Mouse (Mus musculus) neural tube, embryonic 15.5 days (tissue): Measurements from ENCODE around the gene Syngap1. TPM values are rescaled to one million over a fixed set of nuclear protein-coding genes. Genes with fewer than 3 reads are reported as not detected.
"Not testable (repeated sequence)": the region's sequence is repeated elsewhere in the genome, so short reads cannot be mapped to it uniquely, and the experiment has no call there.

ENCODE experiments used
- ATAC-seq: fragments of 200-750 bp; cut with Nextera tagmentation; 2 replicates; pipeline ENCODE4 v1.8.0; 2017; ENCODE audit warnings: mild to moderate bottlenecking, moderate TSS enrichment, moderate library complexity; ENCODE audit not compliant: low FRiP score
- H3K27ac ChIP-seq: fragments of 300-500 bp; sonication (generic); replicated peaks from 2 replicates; pipeline ENCODE4 v1.5.1; 2015; ENCODE audit warnings: mild to moderate bottlenecking, inconsistent platforms
- H3K27me3 ChIP-seq: fragments of 300-500 bp; sonication (generic); replicated peaks from 2 replicates; pipeline ENCODE4 v1.6.1; 2015; ENCODE audit warnings: inconsistent platforms
- H3K36me3 ChIP-seq: fragments of 300-500 bp; sonication (generic); 2 replicates; pipeline ENCODE4 v1.6.1; 2015; ENCODE audit warnings: inconsistent platforms
- H3K4me1 ChIP-seq: fragments of 300-500 bp; sonication (generic); 2 replicates; pipeline ENCODE4 v1.6.1; 2015; ENCODE audit warnings: inconsistent platforms
- H3K4me2 ChIP-seq: fragments of 300-500 bp; sonication (generic); 2 replicates; pipeline ENCODE4 v1.6.1; 2015; ENCODE audit warnings: inconsistent platforms, mild to moderate bottlenecking, moderate library complexity
- H3K4me3 ChIP-seq: fragments of 300-500 bp; sonication (generic); replicated peaks from 2 replicates; pipeline ENCODE4 v1.5.1; 2015; ENCODE audit warnings: mild to moderate bottlenecking, inconsistent platforms
- H3K9ac ChIP-seq: fragments of 300-500 bp; sonication (generic); replicated peaks from 2 replicates; pipeline ENCODE4 v1.6.1; 2015; ENCODE audit warnings: mild to moderate bottlenecking, inconsistent platforms
- H3K9me3 ChIP-seq: fragments of 300-500 bp; sonication (generic); replicated peaks from 2 replicates; pipeline ENCODE4 v1.6.1; 2016; ENCODE audit warnings: inconsistent platforms
- WGBS: fragments of 180-500 bp; shearing (Covaris S2); methylation state at CpG from one replicate; pipeline ENCODE4 v1.1.7; 2015; ENCODE audit warnings: mixed read lengths; 5-methylcytosine and 5-hydroxymethylcytosine counted together
- polyA plus RNA-seq: library from polyadenylated mRNA; unstranded; fragments of >200 nt; fragmentation: Nextera tagmentation; extraction: Ambion mirVana; gene quantifications from 2 replicates; pipeline ENCODE4 v1.2.1, GENCODE M21; 2015

The Syngap1 gene
- polyA plus RNA-seq, result 3.7 and 3.8 TPM in 2 replicates

DNA sequence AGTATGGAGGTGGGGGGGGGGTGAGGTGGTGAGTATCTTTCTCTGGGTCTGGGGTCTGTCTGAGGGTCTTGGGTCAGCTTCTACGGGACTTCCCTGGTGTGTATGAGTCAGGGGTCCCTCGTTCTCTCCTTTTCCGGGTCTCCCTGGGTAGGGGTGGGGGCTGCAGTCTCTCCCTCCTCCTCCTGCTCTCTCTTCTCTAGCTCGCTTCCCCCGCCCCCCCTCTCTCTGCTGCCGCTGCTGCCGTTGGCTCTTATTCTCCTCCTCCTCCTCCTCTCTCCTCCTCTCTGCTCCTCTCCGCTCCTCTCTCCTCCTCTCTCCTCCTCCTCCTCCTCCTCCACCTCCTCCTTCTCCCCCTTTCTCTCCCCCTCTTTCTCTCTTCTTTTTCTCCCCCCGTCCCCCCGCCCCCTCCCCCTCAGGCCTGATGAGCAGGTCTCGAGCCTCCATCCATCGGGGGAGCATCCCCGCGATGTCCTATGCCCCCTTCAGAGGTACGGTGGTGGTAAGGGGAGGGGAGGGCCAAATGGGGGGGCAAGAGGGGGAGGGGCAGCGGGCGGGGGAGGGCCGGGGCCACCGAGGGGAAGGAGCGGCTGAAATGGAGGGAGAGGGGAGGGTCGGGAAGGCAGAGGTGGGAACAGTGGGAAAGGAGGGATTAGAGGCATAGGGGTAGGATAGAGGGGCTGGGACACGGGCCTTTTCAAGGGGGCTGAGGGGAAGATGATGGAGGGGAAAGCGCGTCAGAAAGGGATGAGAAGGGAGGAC, at the start of gene Syngap1:
Gene Syngap1 (plus strand): TSS at position 223 of the 759 bp plus-strand sequence.
- Histone ChIP-seq H3K4me1 (peaks cover 68% of the 10 kb centered on the region), H3K9me3 (no peaks in the 10 kb centered on the region), H3K27me3 (no peaks in the 10 kb centered on the region), H3K36me3 (peaks cover 11% of the 10 kb centered on the region), H3K4me2 (peak within 1 kb of the TSS; percentile 97), H3K9ac (peak within 1 kb of the TSS; percentile 71), H3K4me3 (peak within 1 kb of the TSS; percentile 65), H3K27ac (peak within 1 kb of the TSS; percentile 95)
- ATAC-seq, result peak; percentile 14; the same call in 1 of the 2 replicates
- 5% methylated on average over 16 of the region's 24 CpGs for WGBS

DNA sequence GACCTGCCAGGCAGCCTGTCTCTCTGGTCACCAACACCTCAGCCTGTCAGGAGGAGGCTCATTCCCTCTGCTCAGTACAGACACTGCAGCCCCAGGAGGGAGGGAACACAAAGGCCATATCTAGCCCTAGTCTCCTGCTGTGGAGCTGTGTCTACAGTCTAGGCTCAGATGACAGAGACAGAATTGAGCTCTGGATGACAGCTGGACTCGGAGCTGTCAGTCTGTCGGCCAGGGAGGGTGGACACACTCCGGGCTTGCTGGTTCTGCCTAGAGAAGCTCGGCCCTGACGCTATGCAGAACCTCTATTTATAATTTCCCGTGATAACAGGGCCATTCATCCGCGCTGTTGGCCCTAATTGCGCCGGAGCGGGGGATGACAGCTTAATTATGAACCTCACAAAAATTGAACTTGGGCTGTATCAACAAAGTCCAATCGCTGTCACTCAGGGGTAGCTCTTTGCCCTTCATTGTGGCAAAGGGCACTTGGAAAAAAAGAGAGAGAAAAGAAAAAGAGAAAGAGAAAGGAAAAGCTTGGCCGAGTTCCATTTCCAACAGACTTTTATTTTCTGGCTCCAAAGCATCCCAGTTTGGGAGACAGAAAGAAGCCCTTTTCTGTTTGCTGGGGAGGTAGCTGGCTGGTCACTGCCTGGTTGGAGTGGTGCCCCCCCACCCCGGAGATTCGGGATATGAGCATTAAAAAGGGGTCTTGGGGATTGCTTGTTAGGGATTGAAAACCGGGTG, 48.2 kb upstream of the Syngap1 start:
- Histone ChIP-seq H3K27me3 (peaks cover 4% of the 10 kb centered on the region; the same call in 1 of the 2 replicates), H3K4me1 (peaks cover 23% of the 10 kb centered on the region), H3K27ac (no peak overlapping the region), H3K9ac (peak overlapping the region; percentile 4; the same call in 1 of the 2 replicates), H3K36me3 (no peaks in the 10 kb centered on the region), H3K4me2 (0 out of 2 replicates have a peak overlapping the region, but pooled peaks have one; percentile 15), H3K9me3 (no peaks in the 10 kb centered on the region), H3K4me3 (no peak overlapping the region)
- WGBS, result 50% methylated on average over 16 of the region's 16 CpGs
- ATAC-seq, result no peak

DNA sequence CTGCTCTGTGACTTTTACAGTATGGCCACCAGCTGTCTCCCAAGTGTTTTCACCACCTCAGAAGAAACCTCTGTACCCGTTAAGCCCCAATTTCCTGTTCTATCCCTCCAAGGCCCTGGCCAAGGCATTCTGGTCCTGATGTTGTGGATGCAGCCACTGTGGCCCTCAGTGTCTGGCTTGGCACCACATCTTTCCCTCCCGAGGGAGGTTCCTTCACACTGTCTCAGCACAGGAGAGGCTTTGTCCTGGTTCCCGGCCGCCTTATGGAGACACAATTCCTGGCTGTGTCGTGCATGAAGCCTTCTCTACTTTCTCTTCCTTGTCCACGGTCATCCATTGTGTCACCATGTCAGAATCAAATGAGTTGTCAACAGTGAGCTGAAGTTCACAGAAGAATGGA, 47.6 kb upstream of the Syngap1 start:
- Histone ChIP-seq H3K9me3 (no peaks in the 10 kb centered on the region), H3K27ac (no peak overlapping the region), H3K36me3 (no peaks in the 10 kb centered on the region), H3K9ac (no peak overlapping the region), H3K4me3 (no peak overlapping the region), H3K4me2 (no peak overlapping the region), H3K27me3 (peaks cover 4% of the 10 kb centered on the region; the same call in 1 of the 2 replicates), H3K4me1 (peaks cover 23% of the 10 kb centered on the region)
- WGBS, result 60% methylated on average over 6 of the region's 6 CpGs
- no peak for ATAC-seq

DNA sequence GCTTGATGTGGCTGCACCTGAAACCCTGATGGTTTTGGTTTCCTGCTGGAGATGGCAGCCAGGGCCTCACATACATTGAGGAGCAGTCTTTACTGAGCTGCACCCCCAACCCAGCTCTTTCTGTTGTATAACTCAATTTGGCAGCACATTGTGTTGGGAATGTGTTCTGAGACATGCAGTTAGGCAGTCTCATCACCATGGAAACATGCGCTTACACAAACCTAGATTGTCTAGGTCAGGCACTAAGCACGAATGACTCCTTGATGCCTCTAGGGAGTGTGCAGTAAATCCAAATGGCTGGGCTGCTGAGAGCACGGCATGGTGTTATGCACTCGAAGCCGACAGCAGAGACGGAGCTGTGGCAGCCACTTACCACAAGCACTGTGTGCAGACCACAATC, 46.7 kb upstream of the Syngap1 start:
- no peak overlapping the region for H3K27ac ChIP-seq
- WGBS, result 44% methylated on average over 6 of the region's 6 CpGs

DNA sequence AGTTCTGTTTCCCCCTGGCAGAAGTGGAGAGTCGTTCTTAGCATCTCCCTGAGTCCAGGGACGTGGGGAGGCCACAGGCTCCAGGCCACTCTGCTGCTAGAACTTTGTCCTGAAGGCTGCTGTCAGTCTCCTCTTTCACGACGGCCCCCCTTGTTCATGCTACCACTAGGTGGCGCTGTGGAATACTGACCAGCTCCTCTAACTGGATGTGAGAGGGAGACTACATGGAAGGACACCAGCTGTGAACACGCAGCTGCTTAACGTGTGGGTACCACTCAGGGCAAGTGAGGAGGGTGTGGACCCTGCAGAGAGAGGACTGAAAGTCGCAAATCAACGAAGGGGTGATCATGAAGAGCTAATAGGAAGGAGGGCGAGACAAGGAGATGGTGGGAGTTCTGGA, 45.5 kb upstream of the Syngap1 start:
- H3K9ac ChIP-seq, result no peak overlapping the region
- no peak overlapping the region for H3K27ac ChIP-seq
- no peak overlapping the region for H3K4me3 ChIP-seq
- 13% methylated on average over 10 of the region's 10 CpGs for WGBS
- no peaks in the 10 kb centered on the region for H3K9me3 ChIP-seq
- no peak for ATAC-seq
- no peaks in the 10 kb centered on the region for H3K36me3 ChIP-seq
- no peak overlapping the region for H3K4me2 ChIP-seq
- peaks cover 4% of the 10 kb centered on the region; the same call in 1 of the 2 replicates for H3K27me3 ChIP-seq
- H3K4me1 ChIP-seq, result peaks cover 23% of the 10 kb centered on the region

More for the DNA sequence above, 46.7 kb upstream of the Syngap1 start:
- H3K4me2 ChIP-seq, result no peak overlapping the region
- no peak overlapping the region for H3K9ac ChIP-seq
- peak; percentile 35; the same call in 1 of the 2 replicates for ATAC-seq
- H3K4me1 ChIP-seq, result peaks cover 23% of the 10 kb centered on the region
- no peaks in the 10 kb centered on the region for H3K9me3 ChIP-seq
- no peaks in the 10 kb centered on the region for H3K36me3 ChIP-seq
- H3K27me3 ChIP-seq, result peaks cover 4% of the 10 kb centered on the region; the same call in 1 of the 2 replicates
- H3K4me3 ChIP-seq, result no peak overlapping the region

DNA sequence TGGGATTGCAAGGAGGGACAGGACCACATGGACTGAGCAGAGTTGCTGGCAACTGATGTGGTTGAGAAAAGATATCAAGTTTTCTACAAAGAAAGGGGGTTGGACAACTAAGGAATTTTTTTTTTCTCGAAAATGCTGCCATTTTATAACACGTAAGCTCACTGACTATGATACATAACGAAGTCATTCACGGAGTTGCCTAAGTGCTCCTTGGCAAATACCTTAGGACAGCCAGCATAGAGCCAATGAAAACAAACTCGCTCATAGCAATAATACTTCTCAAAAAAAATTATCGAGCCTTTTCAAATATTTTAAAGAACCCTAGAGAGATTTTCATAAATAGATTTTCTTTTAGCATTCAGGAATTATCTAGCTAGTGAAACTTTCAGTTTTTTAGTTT, 40.1 kb upstream of the Syngap1 start:
- H3K27me3 ChIP-seq, result peaks cover 4% of the 10 kb centered on the region; the same call in 1 of the 2 replicates
- H3K4me2 ChIP-seq, result no peak overlapping the region
- H3K9me3 ChIP-seq, result no peaks in the 10 kb centered on the region
- H3K4me3 ChIP-seq, result no peak overlapping the region
- 85% methylated on average over 6 of the region's 6 CpGs for WGBS
- H3K9ac ChIP-seq, result no peak overlapping the region
- no peak for ATAC-seq
- no peaks in the 10 kb centered on the region for H3K36me3 ChIP-seq
- no peaks in the 10 kb centered on the region for H3K4me1 ChIP-seq
- no peak overlapping the region for H3K27ac ChIP-seq

DNA sequence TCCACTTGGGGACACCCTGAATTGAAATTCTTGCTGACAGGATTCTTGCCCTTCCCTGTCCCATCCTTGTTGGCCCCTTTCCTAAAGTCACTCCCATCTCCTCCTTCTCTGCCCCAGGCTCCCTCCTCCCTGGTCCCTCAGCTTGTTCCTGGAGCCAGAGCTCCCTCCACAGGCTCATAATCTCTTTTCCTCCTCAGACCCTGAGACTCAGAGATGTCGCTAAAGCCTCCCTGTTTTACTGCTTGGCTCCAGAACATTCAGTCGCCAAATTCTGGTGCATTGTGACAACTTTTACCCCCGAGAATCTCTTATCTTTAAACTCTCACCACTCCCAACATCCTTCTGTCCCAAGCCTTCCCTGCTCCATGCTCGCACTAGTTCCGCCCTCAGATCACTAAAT, 36.7 kb upstream of the Syngap1 start:
- WGBS, result 63% methylated on average over 5 of the region's 5 CpGs
- no peak for ATAC-seq
- Histone ChIP-seq H3K36me3 (no peaks in the 10 kb centered on the region), H3K9ac (no peak overlapping the region), H3K27me3 (no peaks in the 10 kb centered on the region), H3K4me3 (no peak overlapping the region), H3K27ac (no peak overlapping the region), H3K4me2 (no peak overlapping the region), H3K9me3 (no peaks in the 10 kb centered on the region), H3K4me1 (no peaks in the 10 kb centered on the region)

DNA sequence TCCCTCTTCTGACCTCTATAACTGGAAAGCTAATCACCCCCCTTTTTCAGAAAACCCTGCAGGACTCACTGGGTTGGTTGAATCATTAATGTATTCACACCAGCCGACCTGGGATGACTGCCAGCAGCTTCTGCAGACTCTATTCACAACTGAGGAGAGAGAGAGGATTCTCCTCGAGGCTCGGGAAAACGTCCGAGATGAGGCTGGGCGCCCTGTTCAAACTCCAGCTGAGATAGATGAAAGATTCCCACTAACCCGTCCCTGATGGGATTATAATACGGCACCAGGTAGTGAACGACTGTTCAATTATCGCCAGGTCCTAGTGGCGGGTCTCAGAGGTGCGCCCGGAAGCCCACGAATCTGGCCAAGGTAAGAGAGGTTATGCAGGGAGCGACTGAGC, 33.5 kb upstream of the Syngap1 start:
- not testable (repeated sequence) for H3K4me1 ChIP-seq, H3K4me3 ChIP-seq, ATAC-seq, H3K27ac ChIP-seq, H3K36me3 ChIP-seq, H3K9me3 ChIP-seq, H3K4me2 ChIP-seq, H3K27me3 ChIP-seq, H3K9ac ChIP-seq
- 82% methylated on average over 15 of the region's 15 CpGs for WGBS

DNA sequence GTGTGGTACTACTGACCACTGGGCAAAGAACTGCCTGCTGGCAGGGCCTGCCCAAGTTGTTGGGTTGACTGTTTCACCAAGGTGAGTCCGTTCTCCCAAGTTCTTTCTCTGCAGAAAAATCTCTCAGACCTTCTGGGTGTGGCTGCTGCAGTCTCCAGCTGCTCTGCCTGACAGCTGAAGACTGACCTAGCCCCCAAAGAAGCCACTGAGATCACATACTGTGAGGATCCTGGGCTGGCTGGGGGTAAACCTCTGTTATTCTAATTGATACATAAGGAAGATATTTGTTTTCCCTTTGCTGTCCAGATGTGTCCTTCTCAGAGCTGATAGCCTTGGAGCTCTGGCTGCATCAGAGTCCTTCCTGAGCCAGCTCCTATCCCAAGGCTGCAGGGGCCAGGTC, 25.8 kb upstream of the Syngap1 start:
- ATAC-seq, result no peak

DNA sequence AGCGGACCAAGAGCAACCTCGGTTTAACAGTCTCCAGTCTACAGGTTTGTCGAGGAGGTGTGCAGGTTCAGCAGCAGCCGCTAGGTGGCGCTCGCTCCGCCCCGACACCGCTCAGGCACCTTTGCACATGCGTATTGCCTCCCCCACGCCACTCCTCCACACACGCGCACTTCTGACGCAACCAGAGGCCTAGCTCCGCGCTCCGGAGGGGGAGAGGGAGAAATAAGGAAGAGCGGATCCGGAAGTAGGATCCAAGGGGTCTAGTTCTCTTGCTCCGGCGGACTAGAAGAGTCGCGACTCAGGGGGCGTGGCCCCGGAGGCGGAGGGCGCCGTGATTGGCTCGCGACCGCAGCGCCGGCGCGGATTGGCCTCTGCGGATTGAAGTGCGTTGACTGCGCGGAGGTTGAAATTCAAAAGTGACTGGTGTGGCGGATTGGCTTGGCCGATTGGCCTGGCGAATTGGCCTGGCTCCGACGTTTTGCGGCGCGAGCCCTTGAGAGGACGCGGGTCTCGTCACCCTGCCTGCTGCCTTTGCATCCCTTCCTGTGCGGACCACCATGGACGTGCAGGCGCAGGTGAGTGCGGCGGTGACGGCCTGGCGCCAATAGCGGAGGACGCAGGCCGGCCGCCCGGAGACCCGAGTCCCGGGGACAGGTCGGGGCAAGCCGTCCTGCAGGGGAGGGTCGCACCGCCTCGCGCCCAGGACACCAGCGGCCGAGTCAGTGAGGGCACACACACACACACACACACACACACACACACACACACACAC, 24.2 kb upstream of the Syngap1 start, which contains the start of gene Kifc5b:
Gene Kifc5b (plus strand): TSS at position 381 of the 772 bp plus-strand sequence.
- WGBS, result under 1% methylated on average over 64 of the region's 72 CpGs
- peak within 1 kb of the TSS; percentile 60 for H3K4me3 ChIP-seq
- H3K27me3 ChIP-seq, result no peaks in the 10 kb centered on the region
- H3K36me3 ChIP-seq, result no peaks in the 10 kb centered on the region
- H3K27ac ChIP-seq, result peak within 1 kb of the TSS; percentile 34; the same call in 1 of the 2 replicates
- ATAC-seq, result peak; percentile 98
- H3K9ac ChIP-seq, result peak within 1 kb of the TSS; percentile 33
- peaks cover 9% of the 10 kb centered on the region for H3K4me1 ChIP-seq
- peak within 1 kb of the TSS; percentile 84 for H3K4me2 ChIP-seq
- H3K9me3 ChIP-seq, result no peaks in the 10 kb centered on the region

More for the DNA sequence above, 25.8 kb upstream of the Syngap1 start:
- Histone ChIP-seq H3K4me1 (peaks cover 9% of the 10 kb centered on the region), H3K27ac (no peak overlapping the region), H3K9ac (no peak overlapping the region), H3K4me3 (no peak overlapping the region), H3K27me3 (no peaks in the 10 kb centered on the region), H3K4me2 (no peak overlapping the region), H3K36me3 (no peaks in the 10 kb centered on the region), H3K9me3 (no peaks in the 10 kb centered on the region)
- WGBS, result 37% methylated on average over 1 of the region's 1 CpGs

DNA sequence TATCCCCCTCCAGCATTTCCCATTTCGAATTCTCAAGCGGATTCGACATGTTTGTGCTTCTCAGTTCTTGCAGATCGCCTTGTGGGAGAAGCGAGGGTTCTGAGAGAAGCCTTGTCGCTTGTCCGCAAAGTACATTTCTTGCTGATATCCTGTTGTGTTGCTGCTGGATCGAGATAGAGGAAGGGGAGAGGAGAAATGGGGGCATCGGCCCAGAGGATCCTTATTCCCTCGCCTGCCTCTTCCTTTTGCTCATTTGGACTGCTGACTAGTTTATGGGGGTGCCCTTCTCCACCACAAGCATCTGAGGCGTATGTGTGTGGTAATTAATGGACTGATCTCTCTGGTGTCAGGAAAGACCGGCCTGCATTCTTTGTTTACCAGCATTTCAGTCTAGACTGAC, 23.5 kb upstream of the Syngap1 start:
- H3K27ac ChIP-seq, H3K27me3 ChIP-seq, H3K9me3 ChIP-seq, ATAC-seq, H3K4me1 ChIP-seq, H3K36me3 ChIP-seq: not testable (repeated sequence)
- Histone ChIP-seq H3K4me3 (peak overlapping the region; percentile 60), H3K9ac (peak overlapping the region; percentile 33), H3K4me2 (peak overlapping the region; percentile 84)
- WGBS, result 2% methylated on average over 12 of the region's 12 CpGs
